Mouse (Mus musculus): ENCODE measurements around the gene Ctnna2. TPM values are rescaled to one million over a fixed set of nuclear protein-coding genes. Genes with fewer than 3 reads are reported as not detected.

Gene Ctnna2
- total RNA-seq, 2 experiments from 2014 or later = not detected

- DNase-seq = no peak
These were observed 554.7 kb downstream of the Ctnna2 start for GRCm38 (mm10) chr6:77424826-77425225.

- DNase-seq = no peak
These were observed 557.8 kb downstream of the Ctnna2 start for GRCm38 (mm10) chr6:77421564-77422139.

GRCm38 (mm10) chr6:77416999-77417398 is 562.5 kb downstream of the Ctnna2 start:
- DNase-seq = no peak

- no peak for DNase-seq
These were observed 566.0 kb downstream of the Ctnna2 start for GRCm38 (mm10) chr6:77413530-77413929.

- no peak for DNase-seq
These were observed 571.0 kb downstream of the Ctnna2 start for GRCm38 (mm10) chr6:77408481-77408880.

GRCm38 (mm10) chr6:77400751-77401150 is 578.7 kb downstream of the Ctnna2 start:
- no peak for DNase-seq

GRCm38 (mm10) chr6:77391663-77392062 is 587.8 kb downstream of the Ctnna2 start:
- DNase-seq = no peak

- no peak for DNase-seq
These were observed 598.2 kb downstream of the Ctnna2 start for GRCm38 (mm10) chr6:77381309-77381708.

- DNase-seq = peak; percentile 3 to 6
These were observed 606.4 kb downstream of the Ctnna2 start for GRCm38 (mm10) chr6:77373132-77373531.

GRCm38 (mm10) chr6:77371147-77371546 is 608.4 kb downstream of the Ctnna2 start:
- DNase-seq = no peak

GRCm38 (mm10) chr6:77358471-77358837 is 621.0 kb downstream of the Ctnna2 start:
- DNase-seq = no peak

GRCm38 (mm10) chr6:77357748-77358470 is 621.6 kb downstream of the Ctnna2 start:
- DNase-seq = no peak

GRCm38 (mm10) chr6:77354826-77355225 is 624.7 kb downstream of the Ctnna2 start:
- no peak for DNase-seq

- no peak for DNase-seq
These were observed 635.7 kb downstream of the Ctnna2 start for GRCm38 (mm10) chr6:77343781-77344180.

GRCm38 (mm10) chr6:77335537-77335936 is 644.0 kb downstream of the Ctnna2 start:
- no peak for DNase-seq

GRCm38 (mm10) chr6:77324748-77325147 is 654.8 kb downstream of the Ctnna2 start:
- no peak for DNase-seq

GRCm38 (mm10) chr6:77324327-77324726 is 655.2 kb downstream of the Ctnna2 start:
- no peak for DNase-seq

GRCm38 (mm10) chr6:77306796-77307195 is 672.7 kb downstream of the Ctnna2 start:
- no peak for DNase-seq

- no peak for DNase-seq
These were observed 678.2 kb downstream of the Ctnna2 start for GRCm38 (mm10) chr6:77301305-77301704.

GRCm38 (mm10) chr6:77291415-77291814 is 688.1 kb downstream of the Ctnna2 start:
- no peak for DNase-seq

- no peak for DNase-seq
These were observed 691.1 kb downstream of the Ctnna2 start for GRCm38 (mm10) chr6:77288402-77288801.

GRCm38 (mm10) chr6:77286317-77286716 is 693.2 kb downstream of the Ctnna2 start:
- no peak for DNase-seq

- DNase-seq = no peak
These were observed 700.7 kb downstream of the Ctnna2 start for GRCm38 (mm10) chr6:77278794-77279193.

GRCm38 (mm10) chr6:77265163-77265562 is 714.3 kb downstream of the Ctnna2 start:
- no peak for DNase-seq

All from heart, adult 18-20 months (tissue).